In the genomic region with DNA sequence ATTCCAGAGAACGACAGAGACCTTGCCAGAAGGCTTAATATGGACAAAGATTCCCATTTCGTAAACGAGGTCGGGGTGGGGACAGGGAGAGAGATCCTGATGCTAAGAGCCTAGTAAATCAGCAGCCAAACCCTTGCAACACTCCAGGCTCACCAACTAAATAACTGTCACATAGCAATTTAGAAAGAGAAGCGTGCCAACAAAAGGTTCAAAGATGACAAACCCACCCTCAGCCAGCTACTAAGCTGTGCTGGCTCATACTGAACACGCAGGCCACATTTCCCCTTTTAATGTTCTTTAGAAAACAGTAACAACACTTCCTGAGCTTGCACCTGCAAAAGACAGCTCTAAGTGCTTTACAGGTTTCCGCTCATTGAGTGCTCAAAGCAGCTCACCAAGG, we compare ENCODE assay signal across 11 mouse cellular contexts. TPM values are rescaled to one million over a fixed set of nuclear protein-coding genes. Genes with fewer than 3 reads are reported as not detected.
DNase-seq lines count a peak whose midpoint lies in the region; ATAC-seq lines count a peak whose summit lies in the region.
"Had no signal": no experiment of that assay in that cellular context is flagged by ENCODE, and none has a peak within 500 bp of the region (broad histone marks: within the 10 kb centered on the region; RNA-seq: fewer than 3 reads in every experiment).

No protein-coding gene starts in this region.

- no peaks in the 10 kb centered on the region for H3K9me3 ChIP-seq in heart, embryonic 16.5 days (replicated peaks; ENCODE audit: control insufficient read depth, low read length)
- H3K9me3 ChIP-seq in midbrain, embryonic 10.5 days (replicated peaks): no peaks in the 10 kb centered on the region
- no peaks in the 10 kb centered on the region for H3K9me3 ChIP-seq in hindbrain, embryonic 11.5 days (ENCODE audit: control insufficient read depth, low read length)
- H3K9me3 ChIP-seq: hindbrain, embryonic 15.5 days had no signal

- H3K27me3 ChIP-seq in heart, embryonic 16.5 days (ENCODE audit: control insufficient read depth, insufficient read depth, low read length): no peaks in the 10 kb centered on the region
- H3K27me3 ChIP-seq in midbrain, embryonic 10.5 days (ENCODE audit: low read depth, poor library complexity, severe bottlenecking): no peaks in the 10 kb centered on the region
- no peaks in the 10 kb centered on the region for H3K27me3 ChIP-seq in hindbrain, embryonic 11.5 days (ENCODE audit: control insufficient read depth, insufficient read depth, low read length)
- H3K27me3 ChIP-seq: hindbrain, embryonic 15.5 days had no signal

- no peak for DNase-seq in heart, adult 9 months (ENCODE audit: low spot score in 2 of 2)
- DNase-seq in adrenal gland, postnatal 36 days: peak; percentile 7 to 28
- DNase-seq in kidney, postnatal 25 days: peak; percentile 33 to 66
- DNase-seq in skeletal muscle tissue, adult 2 months (ENCODE audit: low read depth, low spot score): peak; percentile 32
- DNase-seq in embryo, embryonic 10.5 days (ENCODE audit: low spot score): no peak
- DNase-seq in midbrain, embryonic 10.5 days (ENCODE audit: low spot score): no peak
- DNase-seq in hindbrain, embryonic 11.5 days (ENCODE audit: low spot score): no peak

- 0 out of 2 replicates have a peak, but pooled peaks have one; percentile 28 for ATAC-seq in heart, embryonic 16.5 days (replicated peaks; ENCODE audit: extremely low read depth, insufficient read depth, low FRiP score)
- no peak for ATAC-seq in hindbrain, embryonic 11.5 days (ENCODE audit: low FRiP score)
- ATAC-seq: forebrain, embryonic 16.5 days had no signal

- no peak overlapping the region for H3K4me3 ChIP-seq in heart, embryonic 16.5 days (ENCODE audit: low read length)
- H3K4me3 ChIP-seq in midbrain, embryonic 10.5 days: no peak overlapping the region
- H3K4me3 ChIP-seq in hindbrain, embryonic 11.5 days (ENCODE audit: low read depth, low read length): no peak overlapping the region
- H3K4me3 ChIP-seq: hindbrain, embryonic 15.5 days had no signal

- H3K36me3 ChIP-seq in heart, embryonic 16.5 days (ENCODE audit: control insufficient read depth, insufficient read depth): no peaks in the 10 kb centered on the region
- H3K36me3 ChIP-seq in midbrain, embryonic 10.5 days: no peaks in the 10 kb centered on the region
- H3K36me3 ChIP-seq in hindbrain, embryonic 11.5 days (ENCODE audit: control insufficient read depth, insufficient read depth, low read length): no peaks in the 10 kb centered on the region
- H3K36me3 ChIP-seq: hindbrain, embryonic 15.5 days had no signal

- H3K4me2 ChIP-seq in heart, embryonic 16.5 days (ENCODE audit: low read depth, low read length): no peak overlapping the region
- H3K4me2 ChIP-seq in hindbrain, embryonic 11.5 days (replicated peaks; ENCODE audit: low read depth, low read length): no peak overlapping the region
- H3K4me2 ChIP-seq: hindbrain, embryonic 15.5 days had no signal

- 75% methylated on average over 7 of the region's 7 CpGs for WGBS in heart, embryonic 16.5 days
- WGBS in midbrain, embryonic 10.5 days: 86% methylated on average over 7 of the region's 7 CpGs
- 83% methylated on average over 7 of the region's 7 CpGs for WGBS in hindbrain, embryonic 11.5 days

- no peak overlapping the region for H3K9ac ChIP-seq in heart, embryonic 16.5 days (ENCODE audit: low read length)
- H3K9ac ChIP-seq in hindbrain, embryonic 11.5 days (ENCODE audit: low read depth, low read length): no peak overlapping the region
- H3K9ac ChIP-seq: hindbrain, embryonic 15.5 days; liver, embryonic 14.5 days had no signal

- H3K4me1 ChIP-seq in heart, embryonic 16.5 days (ENCODE audit: control insufficient read depth, insufficient read depth, low read length): no peaks in the 10 kb centered on the region
- H3K4me1 ChIP-seq in midbrain, embryonic 10.5 days: no peaks in the 10 kb centered on the region
- H3K4me1 ChIP-seq in hindbrain, embryonic 11.5 days (replicated peaks; ENCODE audit: control insufficient read depth, insufficient read depth, low read length): no peaks in the 10 kb centered on the region
- H3K4me1 ChIP-seq: hindbrain, embryonic 15.5 days had no signal

- no peak overlapping the region; the same call in 1 of the 2 replicates for H3K27ac ChIP-seq in heart, embryonic 16.5 days (ENCODE audit: low read length)
- H3K27ac ChIP-seq in midbrain, embryonic 10.5 days (replicated peaks): no peak overlapping the region
- no peak overlapping the region for H3K27ac ChIP-seq in hindbrain, embryonic 11.5 days (ENCODE audit: low read depth, low read length)
- H3K27ac ChIP-seq: hindbrain, embryonic 15.5 days; liver, embryonic 14.5 days had no signal

RNA-seq across cellular contexts. Expression of a gene that starts 24.3 kb away (rescaled TPM):
- polyA plus RNA-seq in heart, embryonic 16.5 days (2015; fragmentation: Nextera tagmentation; extraction: Ambion mirVana): 6.7 and 7.7 TPM in 2 replicates
- total RNA-seq in adrenal gland, postnatal 36 days (2021): 10 to 100 TPM; 57.2 to 63.0 TPM
- polyA plus RNA-seq in midbrain, embryonic 10.5 days (2016; fragmentation: Nextera tagmentation; extraction: Ambion mirVana): 3.1 and 3.2 TPM in 2 replicates
- polyA plus RNA-seq in hindbrain, embryonic 11.5 days (2014; fragmentation: Nextera tagmentation; extraction: Ambion mirVana): 2.9 and 3.7 TPM in 2 replicates

RNA-seq across cellular contexts. Expression of a gene that starts 51.0 kb away (rescaled TPM):
- 36.0 and 36.9 TPM in 2 replicates for polyA plus RNA-seq in heart, embryonic 16.5 days (2015; fragmentation: Nextera tagmentation; extraction: Ambion mirVana)
- total RNA-seq in adrenal gland, postnatal 36 days (2021): 10 to 100 TPM; 24.5 to 29.8 TPM
- polyA plus RNA-seq in midbrain, embryonic 10.5 days (2016; fragmentation: Nextera tagmentation; extraction: Ambion mirVana): 76.0 and 83.1 TPM in 2 replicates
- 66.6 and 69.0 TPM in 2 replicates for polyA plus RNA-seq in hindbrain, embryonic 11.5 days (2014; fragmentation: Nextera tagmentation; extraction: Ambion mirVana)

Comparison
In these comparisons a context has a peak if more than half of its experiments do, and no peak if none do; other contexts are left out.
1. DNase-seq: peak in adrenal gland, postnatal 36 days (2 of 2), kidney, postnatal 25 days (2 of 2) and skeletal muscle tissue, adult 2 months (single experiment); none in heart, adult 9 months (0 of 2), embryo, embryonic 10.5 days (single experiment), midbrain, embryonic 10.5 days (single experiment) and hindbrain, embryonic 11.5 days (single experiment).